Mouse (Mus musculus) c-Kit-negative CD71-positive TER-119-positive erythroid progenitor cells, embryonic 14.5 days (primary cell): ENCODE measurements at regions not wholly inside any gene's neighbourhood (a gene's known extent, or its start where the extent isn't known, plus 50 kb on each side); places are given as distances from the start of the nearest gene placed in this dataset.

ENCODE experiments used
- DNase-seq: peaks from one replicate; pipeline ENCODE4 v3.0.0-alpha.2; 2013; ENCODE audit warnings: low read depth, low spot score

- DNase-seq = no peak
These were observed 168.1 kb upstream of the Olig3 start for GRCm38 (mm10) chr10:19188082-19188742.

GRCm38 (mm10) chr10:19187716-19188081 is 168.6 kb upstream of the Olig3 start:
- DNase-seq = no peak

- DNase-seq = no peak
These were observed 169.2 kb upstream of the Olig3 start for GRCm38 (mm10) chr10:19187084-19187615.

- DNase-seq = no peak
These were observed 170.3 kb upstream of the Olig3 start for GRCm38 (mm10) chr10:19185790-19186581.

GRCm38 (mm10) chr10:19184886-19185285 is 169.4 kb upstream of the Tnfaip3 start:
- no peak for DNase-seq

GRCm38 (mm10) chr10:19177895-19178294 is 162.4 kb upstream of the Tnfaip3 start:
- no peak for DNase-seq

GRCm38 (mm10) chr10:19177414-19177813 is 162.0 kb upstream of the Tnfaip3 start:
- no peak for DNase-seq

- DNase-seq = no peak
These were observed 160.8 kb upstream of the Tnfaip3 start for GRCm38 (mm10) chr10:19176249-19176648.

GRCm38 (mm10) chr10:19171834-19172233 is 156.4 kb upstream of the Tnfaip3 start:
- no peak for DNase-seq

- no peak for DNase-seq
These were observed 155.1 kb upstream of the Tnfaip3 start for GRCm38 (mm10) chr10:19170596-19170995.

GRCm38 (mm10) chr10:19169272-19169671 is 153.8 kb upstream of the Tnfaip3 start:
- no peak for DNase-seq

GRCm38 (mm10) chr10:19168362-19168761 is 152.9 kb upstream of the Tnfaip3 start:
- no peak for DNase-seq

- no peak for DNase-seq
These were observed 152.3 kb upstream of the Tnfaip3 start for GRCm38 (mm10) chr10:19167641-19168271.

GRCm38 (mm10) chr10:19167101-19167500 is 151.6 kb upstream of the Tnfaip3 start:
- DNase-seq = no peak

GRCm38 (mm10) chr10:19162104-19162503 is 146.6 kb upstream of the Tnfaip3 start:
- no peak for DNase-seq

- no peak for DNase-seq
These were observed 145.7 kb upstream of the Tnfaip3 start for GRCm38 (mm10) chr10:19161149-19161548.

- no peak for DNase-seq
These were observed 138.6 kb upstream of the Tnfaip3 start for GRCm38 (mm10) chr10:19154041-19154440.

- DNase-seq = no peak
These were observed 137.3 kb upstream of the Tnfaip3 start for GRCm38 (mm10) chr10:19152773-19153172.

- no peak for DNase-seq
These were observed 135.3 kb upstream of the Tnfaip3 start for GRCm38 (mm10) chr10:19150766-19151165.

GRCm38 (mm10) chr10:19150005-19150404 is 134.5 kb upstream of the Tnfaip3 start:
- DNase-seq = no peak

- DNase-seq = no peak
These were observed 133.9 kb upstream of the Tnfaip3 start for GRCm38 (mm10) chr10:19149196-19149869.

- no peak for DNase-seq
These were observed 126.0 kb upstream of the Tnfaip3 start for GRCm38 (mm10) chr10:19141481-19141880.
